Mouse (Mus musculus): Measurements from ENCODE around the gene Ackr3.

The Ackr3 gene

GRCm38 (mm10) chr1:90230611-90231010 is 26.8 kb downstream of the Ackr3 start:
- no peak for DNase-seq (ENCODE audit: low spot score)

- no peak for DNase-seq (ENCODE audit: low spot score)
These were observed 28.1 kb downstream of the Ackr3 start for GRCm38 (mm10) chr1:90231591-90232490.

GRCm38 (mm10) chr1:90232491-90232885 is 28.7 kb downstream of the Ackr3 start:
- no peak for DNase-seq (ENCODE audit: low spot score)

- DNase-seq (ENCODE audit: low spot score) = no peak
These were observed 30.9 kb downstream of the Ackr3 start for GRCm38 (mm10) chr1:90234620-90235054.

DNA sequence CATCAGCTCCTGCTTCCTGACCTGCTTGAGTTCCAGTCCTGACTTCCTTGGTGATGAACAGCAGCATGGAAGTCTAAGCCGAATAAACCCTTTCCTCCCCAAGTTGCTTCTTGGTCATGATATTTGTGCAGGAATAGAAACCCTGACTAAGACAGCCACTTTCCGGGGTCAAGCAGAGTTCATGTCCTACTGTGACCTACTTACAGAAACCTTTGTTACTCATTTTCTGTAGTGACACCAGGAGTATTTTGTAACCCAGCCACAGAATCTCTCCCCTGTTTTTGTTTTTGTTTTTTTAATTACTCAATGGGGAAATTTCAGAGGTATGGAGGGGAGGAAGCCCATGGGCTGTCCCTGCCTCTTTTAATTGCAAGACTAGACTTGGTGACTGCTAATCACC is 32.9 kb downstream of the Ackr3 start:
- no peak for DNase-seq (ENCODE audit: low spot score)

GRCm38 (mm10) chr1:90238095-90238888 is 34.5 kb downstream of the Ackr3 start:
- DNase-seq (ENCODE audit: low spot score) = no peak

DNA sequence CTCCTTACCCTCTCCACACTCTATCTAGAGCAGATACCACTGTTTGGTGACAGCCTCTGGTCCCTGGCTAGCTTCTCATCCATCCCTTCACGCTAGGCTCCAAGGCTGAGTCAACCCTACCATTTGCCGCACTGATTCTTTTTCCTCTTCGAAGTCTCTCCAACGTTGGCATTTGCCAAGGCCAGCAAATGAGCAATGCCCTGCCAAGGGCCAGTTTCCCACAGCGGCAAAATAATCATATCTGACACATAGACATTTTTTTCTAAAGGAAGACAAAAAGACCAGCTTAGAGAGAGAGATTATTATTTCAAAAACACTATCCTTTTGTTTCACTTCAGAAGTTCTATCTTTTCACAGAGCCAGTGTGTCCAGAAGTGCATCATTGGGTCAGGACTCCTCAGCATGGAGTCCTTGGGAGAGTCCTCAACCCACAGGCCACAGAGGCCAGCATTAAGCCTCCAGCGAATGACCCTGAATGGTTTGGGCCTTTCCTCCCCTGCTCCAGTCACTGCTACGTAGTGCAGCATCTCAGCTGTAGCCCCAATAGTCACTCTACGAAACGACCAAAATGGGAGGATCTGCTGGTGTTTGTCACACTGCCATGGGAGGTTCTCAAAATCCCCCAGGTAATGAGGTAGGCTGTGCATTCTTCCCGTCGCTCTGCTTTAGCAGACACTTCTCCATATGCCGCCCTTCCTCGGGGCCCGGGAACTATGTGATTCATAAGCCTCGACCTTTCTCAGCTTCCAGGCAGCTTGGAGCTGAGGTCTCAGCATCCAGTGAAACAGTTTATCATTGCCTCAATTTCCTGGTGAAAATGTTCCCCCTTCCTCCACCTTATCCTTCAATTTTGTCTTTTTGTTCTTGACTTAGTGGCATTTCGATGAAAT is 35.8 kb downstream of the Ackr3 start:
- no peak for DNase-seq (ENCODE audit: low spot score)

DNA sequence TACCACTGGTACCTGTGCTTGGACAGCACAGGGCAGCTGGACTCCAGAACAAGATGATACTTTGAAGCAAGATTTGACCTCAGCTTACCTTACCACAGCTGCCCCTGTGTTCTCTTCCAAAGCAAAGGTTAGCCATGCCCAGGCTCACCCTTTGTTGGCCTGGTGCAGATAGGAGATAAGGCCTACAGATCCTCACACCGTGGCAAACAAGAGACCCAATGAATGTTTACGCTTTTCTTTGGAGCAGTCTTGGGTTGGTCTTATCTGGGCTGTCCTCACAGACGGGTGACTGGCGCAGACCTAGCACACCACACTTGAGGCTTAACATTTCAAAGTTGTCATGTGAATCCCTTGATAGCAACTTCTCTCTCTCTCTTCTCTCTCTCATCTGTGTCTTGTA is 36.5 kb downstream of the Ackr3 start:
- DNase-seq (ENCODE audit: low spot score) = no peak

- DNase-seq (ENCODE audit: low spot score) = no peak
These were observed 38.7 kb downstream of the Ackr3 start for GRCm38 (mm10) chr1:90242444-90242989.

DNA sequence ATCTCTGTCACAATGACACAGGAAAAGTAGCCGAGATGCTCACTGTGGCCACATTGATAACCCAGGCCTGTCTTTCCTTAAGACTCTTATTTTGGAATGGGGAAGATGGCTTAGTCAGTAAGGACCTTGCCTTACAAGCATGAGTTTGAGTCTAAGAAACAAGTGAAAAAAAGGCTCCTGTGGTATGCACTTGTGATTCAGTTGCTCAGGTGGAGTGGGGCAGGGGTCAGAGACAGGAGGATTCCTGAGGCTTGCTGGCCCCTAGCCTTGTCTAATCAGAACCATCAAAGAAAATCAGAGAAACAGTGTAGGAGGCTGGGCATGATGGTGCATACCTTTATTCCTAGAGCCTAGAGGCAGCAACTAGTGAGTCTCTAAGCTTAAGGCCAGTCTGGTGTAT is 40.8 kb downstream of the Ackr3 start:
- no peak for DNase-seq (ENCODE audit: low spot score)

DNA sequence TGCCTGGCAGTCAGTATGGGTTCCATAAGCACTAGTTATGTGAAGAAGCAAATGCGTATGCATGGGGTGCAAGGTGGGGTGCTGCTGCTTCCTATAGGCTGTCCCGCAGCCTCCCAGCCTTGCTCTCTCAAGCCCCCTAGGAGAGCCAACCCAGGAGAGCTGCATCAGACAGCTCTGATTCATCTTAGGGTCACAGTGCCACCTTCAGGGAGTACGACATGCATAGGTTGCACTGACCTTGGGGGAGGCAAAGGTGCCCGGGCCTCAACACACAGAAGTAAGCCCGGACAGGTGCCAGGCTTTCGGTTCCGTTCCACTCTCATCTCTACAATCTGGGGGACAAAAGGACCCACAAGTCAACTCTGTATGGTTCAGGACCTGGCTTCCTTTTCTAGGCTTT is 41.8 kb downstream of the Ackr3 start:
- no peak for DNase-seq (ENCODE audit: low spot score)

- DNase-seq (ENCODE audit: low spot score) = no peak
These were observed 42.3 kb downstream of the Ackr3 start for GRCm38 (mm10) chr1:90246035-90246434.

DNA sequence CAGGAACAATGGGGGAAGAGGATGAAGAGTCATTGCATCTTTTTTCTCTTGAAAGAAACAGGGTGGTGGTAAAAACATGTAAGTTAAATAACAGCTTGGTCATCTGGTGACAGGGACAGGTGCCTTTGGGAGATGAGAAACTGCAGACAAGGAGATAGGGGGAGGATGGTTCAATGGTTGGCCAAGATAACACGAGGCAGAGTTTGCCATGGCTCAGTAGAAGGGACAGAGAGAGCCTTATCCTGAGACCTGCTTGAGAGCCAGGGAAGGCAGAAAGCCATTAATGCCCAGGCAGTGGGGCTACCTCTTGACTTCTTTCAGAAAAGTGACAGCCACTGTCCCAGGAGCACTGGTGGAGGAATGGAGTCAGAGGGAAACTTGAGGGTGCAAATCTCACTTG is 43.0 kb downstream of the Ackr3 start:
- no peak for DNase-seq (ENCODE audit: low spot score)

DNA sequence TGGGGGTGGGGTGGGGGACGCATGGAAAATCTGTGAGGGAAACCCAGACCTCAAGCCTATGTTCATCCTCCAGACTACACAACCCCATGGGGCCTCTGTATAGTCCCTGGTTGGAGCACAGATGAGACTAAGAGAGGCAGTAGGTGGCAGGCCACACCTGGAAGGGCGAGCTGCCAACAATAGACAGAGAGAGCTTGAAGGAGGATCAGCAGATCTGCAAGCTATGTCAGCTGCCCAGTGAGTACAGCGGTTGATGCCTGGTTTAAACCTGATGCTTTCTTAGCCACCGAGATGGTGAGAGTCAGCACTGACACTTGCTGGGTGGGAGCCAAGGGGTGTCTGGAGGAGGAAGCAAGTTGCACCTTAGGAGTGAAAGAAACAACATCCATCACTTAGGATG is 43.5 kb downstream of the Ackr3 start:
- DNase-seq (ENCODE audit: low spot score) = no peak

- no peak for DNase-seq (ENCODE audit: low spot score)
These were observed 44.2 kb downstream of the Ackr3 start for GRCm38 (mm10) chr1:90247756-90248541.

DNA sequence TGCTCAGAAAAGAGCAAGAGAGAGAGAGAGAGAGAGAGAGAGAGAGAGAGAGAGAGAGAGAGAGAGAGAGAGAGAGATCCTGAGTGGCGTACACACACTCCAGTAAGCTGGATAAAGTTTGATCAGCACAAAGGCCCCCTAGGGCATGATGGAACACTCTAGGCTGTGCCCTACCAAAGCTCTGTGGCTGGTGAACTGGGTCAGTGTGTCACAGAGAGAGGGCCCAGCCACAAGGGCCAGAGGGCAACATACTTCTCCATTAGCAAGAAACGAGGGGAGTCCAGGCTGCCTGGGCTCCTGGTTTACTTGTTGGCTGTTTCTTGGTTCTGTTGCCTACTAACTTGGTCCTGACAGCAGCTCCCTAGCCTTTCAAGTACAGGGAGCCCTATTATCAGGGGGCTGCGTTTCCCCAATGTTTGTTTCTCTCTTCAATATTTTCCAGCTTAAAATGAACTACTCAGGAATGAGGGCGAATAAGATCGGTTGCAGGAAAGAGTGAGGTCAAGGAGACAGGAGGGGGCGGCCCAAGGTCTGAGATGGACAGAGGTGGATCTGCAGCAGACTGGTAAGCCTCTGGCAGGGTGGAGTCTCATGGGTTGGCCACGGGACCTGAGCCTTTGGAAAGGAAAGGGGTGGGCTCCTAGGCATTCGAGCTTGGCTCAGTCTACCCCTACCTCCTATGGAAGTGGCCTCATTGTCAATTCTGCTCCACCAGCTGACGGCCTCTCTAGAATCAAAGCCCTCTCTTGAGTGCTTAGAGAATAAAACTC is 45.4 kb downstream of the Ackr3 start:
- DNase-seq (ENCODE audit: low spot score) = no peak

- no peak for DNase-seq (ENCODE audit: low spot score)
These were observed 46.6 kb downstream of the Ackr3 start for GRCm38 (mm10) chr1:90250419-90250818.

GRCm38 (mm10) chr1:90251156-90251555 is 47.4 kb downstream of the Ackr3 start:
- DNase-seq (ENCODE audit: low spot score) = no peak

- no peak for DNase-seq (ENCODE audit: low spot score)
These were observed 49.7 kb downstream of the Ackr3 start for GRCm38 (mm10) chr1:90253465-90253864.

DNA sequence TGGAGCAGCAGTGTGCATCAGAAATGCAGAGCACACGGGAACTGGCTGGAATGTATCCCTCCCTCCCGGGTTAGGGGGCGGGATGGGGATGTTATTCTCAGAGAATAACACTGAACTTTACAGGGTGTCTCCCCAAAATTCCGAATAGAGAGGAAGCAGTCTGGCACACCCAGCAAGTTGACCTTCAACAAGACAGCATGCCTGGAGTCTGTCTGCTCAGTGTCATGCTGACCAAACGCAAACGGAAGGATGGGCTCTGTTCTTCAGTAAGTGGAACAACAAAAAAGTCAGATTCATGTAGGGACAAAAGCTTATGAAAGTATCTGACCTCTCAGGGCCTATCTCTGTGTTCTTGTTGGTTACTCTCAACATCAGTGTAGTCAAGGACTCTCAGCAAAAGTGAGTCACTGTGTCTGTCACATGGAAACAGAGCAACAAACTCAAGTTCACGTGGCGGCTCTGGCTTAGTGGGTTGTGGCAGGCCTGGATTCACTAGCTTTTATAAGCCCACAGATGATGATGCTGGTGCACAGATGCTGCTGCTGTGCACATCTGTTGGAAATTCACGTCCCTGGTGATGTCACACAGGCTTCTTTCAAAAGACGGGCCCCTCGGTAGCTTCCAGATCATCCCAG is 54.6 kb downstream of the Ackr3 start:
- no peak for DNase-seq (ENCODE audit: low spot score)
